Mouse (Mus musculus) midbrain, embryonic 14.5 days (tissue): ENCODE measurements at regions not wholly inside any gene's neighbourhood (a gene's known extent, or its start where the extent isn't known, plus 50 kb on each side); places are given as distances from the start of the nearest gene placed in this dataset.

Experiments
- ATAC-seq: fragments of 200-750 bp; cut with Nextera tagmentation; 2 replicates; pipeline ENCODE4 v1.8.0; 2017; ENCODE audit warnings: moderate number of reproducible peaks, moderate library complexity; ENCODE audit not compliant: low FRiP score, low TSS enrichment
- DNase-seq: peaks from one replicate; pipeline ENCODE4 v3.0.0-alpha.2; 2015
- H3K27ac ChIP-seq: fragments of 300-500 bp; sonication (generic); replicated peaks from 2 replicates; pipeline ENCODE4 v1.5.1; 2014; ENCODE audit warnings: mild to moderate bottlenecking, low read depth, low read length, moderate library complexity
- H3K27me3 ChIP-seq: fragments of 300-500 bp; sonication (generic); 2 replicates; pipeline ENCODE4 v1.6.1; 2014; ENCODE audit warnings: low read length, control low read depth, mixed read lengths; ENCODE audit not compliant: control insufficient read depth, insufficient read depth
- H3K36me3 ChIP-seq: fragments of 300-500 bp; sonication (generic); 2 replicates; pipeline ENCODE4 v1.6.1; 2014; ENCODE audit warnings: low read length, control low read depth; ENCODE audit not compliant: control insufficient read depth, insufficient read depth
- H3K4me1 ChIP-seq: fragments of 300-500 bp; sonication (generic); 2 replicates; pipeline ENCODE4 v1.6.1; 2014; ENCODE audit warnings: mild to moderate bottlenecking, antibody characterized with exemption, low read length, control low read depth; ENCODE audit not compliant: control insufficient read depth, insufficient read depth
- H3K4me2 ChIP-seq: fragments of 300-500 bp; sonication (generic); 2 replicates; pipeline ENCODE4 v1.6.1; 2014; ENCODE audit warnings: mild to moderate bottlenecking, low read length, moderate library complexity
- H3K4me3 ChIP-seq: fragments of 300-500 bp; sonication (generic); replicated peaks from 2 replicates; pipeline ENCODE4 v1.5.1; 2014; ENCODE audit warnings: low read depth, low read length
- H3K9ac ChIP-seq: fragments of 300-500 bp; sonication (generic); replicated peaks from 2 replicates; pipeline ENCODE4 v1.6.1; 2014; ENCODE audit warnings: mild to moderate bottlenecking, low read length, moderate library complexity
- H3K9me3 ChIP-seq: fragments of 300-500 bp; sonication (generic); 2 replicates; pipeline ENCODE4 v1.6.1; 2016; ENCODE audit warnings: low read length, control low read depth, mixed read lengths; ENCODE audit not compliant: control insufficient read depth
- WGBS: fragments of 180-500 bp; shearing (Covaris S2); extraction: QIAGEN DNeasy Blood & Tissue Kit; methylation state at CpG from one replicate; pipeline ENCODE4 v1.1.7; 2014; 5-methylcytosine and 5-hydroxymethylcytosine counted together

DNA sequence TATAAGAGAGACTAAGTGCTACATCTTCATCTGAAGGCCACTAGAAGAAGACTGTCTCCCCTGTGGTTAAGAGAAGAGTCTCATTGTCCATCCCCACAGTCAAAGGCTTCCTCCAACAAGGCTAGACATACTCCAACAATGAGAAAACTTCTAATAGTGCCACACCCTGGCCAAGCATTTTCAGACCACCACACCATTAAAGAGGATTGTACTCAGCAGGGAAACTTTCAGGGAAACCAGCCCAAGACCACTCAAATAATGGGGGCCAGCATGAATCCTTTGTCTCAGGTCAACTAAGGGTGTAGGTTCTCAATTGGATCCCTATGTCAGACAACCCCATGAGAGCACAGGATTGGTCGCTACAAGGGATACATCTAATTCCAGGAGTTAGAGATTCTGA is 179.4 kb upstream of the Pcdh17 start:
- 69% methylated on average over 1 of the region's 1 CpGs for WGBS
- Histone ChIP-seq H3K4me2 (no peak overlapping the region), H3K9me3 (no peaks in the 10 kb centered on the region), H3K27ac (no peak overlapping the region), H3K4me1 (no peaks in the 10 kb centered on the region), H3K27me3 (no peaks in the 10 kb centered on the region), H3K4me3 (no peak overlapping the region), H3K36me3 (no peaks in the 10 kb centered on the region), H3K9ac (no peak overlapping the region)
- no peak for DNase-seq
- no peak for ATAC-seq

GRCm38 (mm10) chr14:84266217-84266616 is 177.1 kb upstream of the Pcdh17 start:
- Histone ChIP-seq H3K4me3 (no peak overlapping the region), H3K4me2 (no peak overlapping the region), H3K36me3 (no peaks in the 10 kb centered on the region), H3K4me1 (no peaks in the 10 kb centered on the region), H3K27me3 (no peaks in the 10 kb centered on the region), H3K27ac (no peak overlapping the region), H3K9ac (no peak overlapping the region), H3K9me3 (no peaks in the 10 kb centered on the region)
- no peak for DNase-seq
- no peak for ATAC-seq
- 49% methylated on average over 7 of the region's 7 CpGs for WGBS

GRCm38 (mm10) chr14:84283440-84284203 is 159.7 kb upstream of the Pcdh17 start:
- no peaks in the 10 kb centered on the region for H3K9me3 ChIP-seq
- no peak overlapping the region for H3K4me2 ChIP-seq
- no peak overlapping the region for H3K4me3 ChIP-seq
- H3K9ac ChIP-seq, result no peak overlapping the region
- H3K27me3 ChIP-seq, result no peaks in the 10 kb centered on the region
- H3K4me1 ChIP-seq, result no peaks in the 10 kb centered on the region
- no peak overlapping the region for H3K27ac ChIP-seq
- 83% methylated on average over 6 of the region's 6 CpGs for WGBS
- no peaks in the 10 kb centered on the region for H3K36me3 ChIP-seq
- no peak for ATAC-seq
- DNase-seq, result no peak

DNA sequence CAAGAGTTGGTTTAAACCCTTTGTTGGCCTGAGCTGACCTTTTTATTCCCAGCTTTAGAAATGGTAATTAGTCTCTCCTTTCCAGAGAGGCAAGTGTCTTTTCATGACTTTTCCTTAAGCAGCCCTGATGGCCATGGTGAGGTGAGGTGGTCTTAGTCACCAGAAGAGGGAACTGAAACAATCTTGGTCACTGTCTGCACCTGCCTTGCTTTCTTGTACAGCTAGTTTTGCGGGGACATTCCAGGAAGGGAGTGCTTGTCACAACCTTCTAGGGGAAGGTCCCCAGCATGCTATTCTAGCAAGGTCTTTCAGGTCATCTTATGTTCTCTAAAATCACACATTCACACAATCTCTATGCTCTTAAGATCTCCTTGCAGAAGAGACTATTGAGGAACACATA is 122.6 kb upstream of the Pcdh17 start:
- DNase-seq (no peak), ATAC-seq (no peak)
- Histone ChIP-seq H3K27me3 (no peaks in the 10 kb centered on the region), H3K9me3 (no peaks in the 10 kb centered on the region), H3K36me3 (no peaks in the 10 kb centered on the region), H3K9ac (no peak overlapping the region), H3K4me3 (no peak overlapping the region), H3K4me2 (no peak overlapping the region), H3K27ac (no peak overlapping the region), H3K4me1 (no peaks in the 10 kb centered on the region)
- 57% methylated on average over 1 of the region's 1 CpGs for WGBS

DNA sequence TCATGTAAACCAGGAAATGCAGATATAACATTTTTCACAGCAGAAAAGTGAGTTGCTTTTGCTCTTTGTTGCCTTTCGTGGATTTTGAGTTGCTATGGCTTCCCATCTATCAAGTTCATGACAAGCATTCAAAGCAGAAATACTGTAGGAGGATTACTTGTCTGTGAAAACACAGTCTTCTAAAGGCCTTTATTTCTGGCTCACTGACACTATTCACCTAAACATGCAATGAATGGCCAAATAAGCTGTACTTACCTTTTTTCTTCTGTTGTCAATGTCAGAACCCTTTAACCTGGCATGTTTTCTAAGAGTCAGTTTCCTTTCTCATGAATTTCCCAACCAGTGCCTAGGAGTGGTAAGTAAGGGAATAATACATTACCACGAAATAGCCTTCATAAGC is 103.8 kb upstream of the Pcdh17 start:
- Histone ChIP-seq H3K4me1 (no peaks in the 10 kb centered on the region), H3K27ac (no peak overlapping the region), H3K9me3 (no peaks in the 10 kb centered on the region), H3K4me3 (no peak overlapping the region), H3K27me3 (no peaks in the 10 kb centered on the region), H3K4me2 (no peak overlapping the region), H3K36me3 (no peaks in the 10 kb centered on the region), H3K9ac (no peak overlapping the region)
- no peak for DNase-seq
- 25% methylated on average over 2 of the region's 2 CpGs for WGBS
- ATAC-seq, result no peak
